Mouse (Mus musculus): ENCODE results near the gene Odr4. TPM values are rescaled to one million over a fixed set of nuclear protein-coding genes. Genes with fewer than 3 reads are reported as not detected.

Gene Odr4
- 33.0 and 34.7 TPM in 2 replicates for polyA plus RNA-seq (2014; fragmentation: Nextera tagmentation; extraction: Ambion mirVana)

GRCm38 (mm10) chr1:150392638-150393487 lies at the start of gene Odr4, which contains the start of gene Tpr:
TSS of gene Odr4 (minus strand) at chr1:150393080.
TSS of gene Tpr (plus strand) at chr1:150392838.
- Histone ChIP-seq H3K27me3 (ENCODE audit: control insufficient read depth, insufficient read depth, low read length) (no peaks in the 10 kb centered on the region), H3K4me2 (ENCODE audit: low read depth, low read length) (peak within 1 kb of the TSS; percentile 48), H3K9me3 (replicated peaks; ENCODE audit: control insufficient read depth, low read length) (no peaks in the 10 kb centered on the region), H3K4me3 (ENCODE audit: low read depth, low read length) (peak within 1 kb of the TSS; percentile 69), H3K36me3 (replicated peaks; ENCODE audit: control insufficient read depth, insufficient read depth, low read depth, low read length) (no peaks in the 10 kb centered on the region), H3K9ac (replicated peaks; ENCODE audit: low read length) (peak within 1 kb of the TSS; percentile 75), H3K4me1 (ENCODE audit: control insufficient read depth, insufficient read depth, low read length) (no peaks in the 10 kb centered on the region), H3K27ac (replicated peaks; ENCODE audit: low read depth, low read length) (peak within 1 kb of the TSS; percentile 85)
- ATAC-seq (replicated peaks; ENCODE audit: insufficient number of reproducible peaks, low FRiP score, low TSS enrichment, low read depth) (peak; percentile 99), DNase-seq (ENCODE audit: low spot score) (peak; percentile 99)
- WGBS = under 1% methylated on average over 76 of the region's 76 CpGs

GRCm38 (mm10) chr1:150441731-150442130 lies 48.9 kb upstream of the Odr4 start:
- Histone ChIP-seq H3K4me2 (ENCODE audit: low read depth, low read length) (no peak overlapping the region), H3K9me3 (replicated peaks; ENCODE audit: control insufficient read depth, low read length) (no peaks in the 10 kb centered on the region), H3K4me3 (ENCODE audit: low read depth, low read length) (no peak overlapping the region), H3K27ac (replicated peaks; ENCODE audit: low read depth, low read length) (no peak overlapping the region), H3K4me1 (ENCODE audit: control insufficient read depth, insufficient read depth, low read length) (no peaks in the 10 kb centered on the region), H3K27me3 (ENCODE audit: control insufficient read depth, insufficient read depth, low read length) (no peaks in the 10 kb centered on the region), H3K36me3 (replicated peaks; ENCODE audit: control insufficient read depth, insufficient read depth, low read depth, low read length) (peaks cover 18% of the 10 kb centered on the region), H3K9ac (replicated peaks; ENCODE audit: low read length) (no peak overlapping the region)
- ATAC-seq (replicated peaks; ENCODE audit: insufficient number of reproducible peaks, low FRiP score, low TSS enrichment, low read depth) = no peak
- peak; percentile 17 for DNase-seq (ENCODE audit: low spot score)
- WGBS = 75% methylated on average over 4 of the region's 4 CpGs

GRCm38 (mm10) chr1:150438641-150439040 lies 45.8 kb upstream of the Odr4 start:
- Histone ChIP-seq H3K9me3 (replicated peaks; ENCODE audit: control insufficient read depth, low read length) (no peaks in the 10 kb centered on the region), H3K9ac (replicated peaks; ENCODE audit: low read length) (no peak overlapping the region), H3K4me3 (ENCODE audit: low read depth, low read length) (no peak overlapping the region), H3K36me3 (replicated peaks; ENCODE audit: control insufficient read depth, insufficient read depth, low read depth, low read length) (peaks cover 16% of the 10 kb centered on the region), H3K4me2 (ENCODE audit: low read depth, low read length) (no peak overlapping the region), H3K4me1 (ENCODE audit: control insufficient read depth, insufficient read depth, low read length) (no peaks in the 10 kb centered on the region), H3K27me3 (ENCODE audit: control insufficient read depth, insufficient read depth, low read length) (no peaks in the 10 kb centered on the region), H3K27ac (replicated peaks; ENCODE audit: low read depth, low read length) (no peak overlapping the region)
- WGBS = 91% methylated on average over 3 of the region's 3 CpGs
- DNase-seq (ENCODE audit: low spot score) (no peak), ATAC-seq (replicated peaks; ENCODE audit: insufficient number of reproducible peaks, low FRiP score, low TSS enrichment, low read depth) (no peak)

GRCm38 (mm10) chr1:150426216-150426615 lies 33.3 kb upstream of the Odr4 start:
- DNase-seq (ENCODE audit: low spot score) (no peak), ATAC-seq (replicated peaks; ENCODE audit: insufficient number of reproducible peaks, low FRiP score, low TSS enrichment, low read depth) (no peak)
- 66% methylated on average over 3 of the region's 3 CpGs for WGBS
- Histone ChIP-seq H3K4me3 (ENCODE audit: low read depth, low read length) (no peak overlapping the region), H3K27me3 (ENCODE audit: control insufficient read depth, insufficient read depth, low read length) (no peaks in the 10 kb centered on the region), H3K4me1 (ENCODE audit: control insufficient read depth, insufficient read depth, low read length) (no peaks in the 10 kb centered on the region), H3K36me3 (replicated peaks; ENCODE audit: control insufficient read depth, insufficient read depth, low read depth, low read length) (peaks cover 4% of the 10 kb centered on the region), H3K9ac (replicated peaks; ENCODE audit: low read length) (no peak overlapping the region), H3K9me3 (replicated peaks; ENCODE audit: control insufficient read depth, low read length) (no peaks in the 10 kb centered on the region), H3K27ac (replicated peaks; ENCODE audit: low read depth, low read length) (no peak overlapping the region), H3K4me2 (ENCODE audit: low read depth, low read length) (no peak overlapping the region)

- no peaks in the 10 kb centered on the region for H3K27me3 ChIP-seq (ENCODE audit: control insufficient read depth, insufficient read depth, low read length)
- no peak overlapping the region for H3K27ac ChIP-seq (replicated peaks; ENCODE audit: low read depth, low read length)
- H3K9ac ChIP-seq (replicated peaks; ENCODE audit: low read length) = no peak overlapping the region
- no peak for ATAC-seq (replicated peaks; ENCODE audit: insufficient number of reproducible peaks, low FRiP score, low TSS enrichment, low read depth)
- H3K4me1 ChIP-seq (ENCODE audit: control insufficient read depth, insufficient read depth, low read length) = no peaks in the 10 kb centered on the region
- WGBS = 87% methylated on average over 9 of the region's 9 CpGs
- no peak for DNase-seq (ENCODE audit: low spot score)
- H3K4me3 ChIP-seq (ENCODE audit: low read depth, low read length) = no peak overlapping the region
- H3K4me2 ChIP-seq (ENCODE audit: low read depth, low read length) = no peak overlapping the region
- H3K9me3 ChIP-seq (replicated peaks; ENCODE audit: control insufficient read depth, low read length) = no peaks in the 10 kb centered on the region
- H3K36me3 ChIP-seq (replicated peaks; ENCODE audit: control insufficient read depth, insufficient read depth, low read depth, low read length) = peaks cover 4% of the 10 kb centered on the region
Measured at GRCm38 (mm10) chr1:150425665-150426064, 32.8 kb upstream of the Odr4 start.

- no peaks in the 10 kb centered on the region for H3K27me3 ChIP-seq (ENCODE audit: control insufficient read depth, insufficient read depth, low read length)
- H3K9ac ChIP-seq (replicated peaks; ENCODE audit: low read length) = no peak overlapping the region
- no peak for DNase-seq (ENCODE audit: low spot score)
- H3K27ac ChIP-seq (replicated peaks; ENCODE audit: low read depth, low read length) = no peak overlapping the region
- WGBS = 98% methylated on average over 4 of the region's 4 CpGs
- H3K9me3 ChIP-seq (replicated peaks; ENCODE audit: control insufficient read depth, low read length) = no peaks in the 10 kb centered on the region
- H3K36me3 ChIP-seq (replicated peaks; ENCODE audit: control insufficient read depth, insufficient read depth, low read depth, low read length) = peaks cover 16% of the 10 kb centered on the region
- H3K4me1 ChIP-seq (ENCODE audit: control insufficient read depth, insufficient read depth, low read length) = no peaks in the 10 kb centered on the region
- no peak overlapping the region for H3K4me3 ChIP-seq (ENCODE audit: low read depth, low read length)
- H3K4me2 ChIP-seq (ENCODE audit: low read depth, low read length) = no peak overlapping the region
- no peak for ATAC-seq (replicated peaks; ENCODE audit: insufficient number of reproducible peaks, low FRiP score, low TSS enrichment, low read depth)
Measured at GRCm38 (mm10) chr1:150418426-150418825, 25.5 kb upstream of the Odr4 start.

GRCm38 (mm10) chr1:150416006-150416405 lies 23.1 kb upstream of the Odr4 start:
- H3K27ac ChIP-seq (replicated peaks; ENCODE audit: low read depth, low read length) = no peak overlapping the region
- peaks cover 12% of the 10 kb centered on the region for H3K36me3 ChIP-seq (replicated peaks; ENCODE audit: control insufficient read depth, insufficient read depth, low read depth, low read length)
- no peak for ATAC-seq (replicated peaks; ENCODE audit: insufficient number of reproducible peaks, low FRiP score, low TSS enrichment, low read depth)
- no peak overlapping the region for H3K9ac ChIP-seq (replicated peaks; ENCODE audit: low read length)
- no peak overlapping the region for H3K4me2 ChIP-seq (ENCODE audit: low read depth, low read length)
- H3K27me3 ChIP-seq (ENCODE audit: control insufficient read depth, insufficient read depth, low read length) = no peaks in the 10 kb centered on the region
- H3K4me3 ChIP-seq (ENCODE audit: low read depth, low read length) = no peak overlapping the region
- H3K9me3 ChIP-seq (replicated peaks; ENCODE audit: control insufficient read depth, low read length) = no peaks in the 10 kb centered on the region
- no peak for DNase-seq (ENCODE audit: low spot score)
- WGBS = 95% methylated on average over 3 of the region's 3 CpGs
- H3K4me1 ChIP-seq (ENCODE audit: control insufficient read depth, insufficient read depth, low read length) = no peaks in the 10 kb centered on the region

- no peaks in the 10 kb centered on the region for H3K27me3 ChIP-seq (ENCODE audit: control insufficient read depth, insufficient read depth, low read length)
- DNase-seq (ENCODE audit: low spot score) = no peak
- peaks cover 2% of the 10 kb centered on the region for H3K36me3 ChIP-seq (replicated peaks; ENCODE audit: control insufficient read depth, insufficient read depth, low read depth, low read length)
- H3K4me1 ChIP-seq (ENCODE audit: control insufficient read depth, insufficient read depth, low read length) = no peaks in the 10 kb centered on the region
- no peak overlapping the region for H3K4me2 ChIP-seq (ENCODE audit: low read depth, low read length)
- H3K27ac ChIP-seq (replicated peaks; ENCODE audit: low read depth, low read length) = no peak overlapping the region
- ATAC-seq (replicated peaks; ENCODE audit: insufficient number of reproducible peaks, low FRiP score, low TSS enrichment, low read depth) = no peak
- H3K4me3 ChIP-seq (ENCODE audit: low read depth, low read length) = no peak overlapping the region
- no peaks in the 10 kb centered on the region for H3K9me3 ChIP-seq (replicated peaks; ENCODE audit: control insufficient read depth, low read length)
- 98% methylated on average over 6 of the region's 6 CpGs for WGBS
- H3K9ac ChIP-seq (replicated peaks; ENCODE audit: low read length) = no peak overlapping the region
Measured at GRCm38 (mm10) chr1:150409996-150410395, 17.1 kb upstream of the Odr4 start.
